In genomic region chr2:169212676-169213257, GRCm38 (mm10) we compare ENCODE assay signal across 11 mouse cellular contexts.
DNase-seq lines count a peak whose midpoint lies in the region; ATAC-seq lines count a peak whose summit lies in the region.
"Had no signal": no experiment of that assay in that cellular context is flagged by ENCODE, and none has a peak within 500 bp of the region (broad histone marks: within the 10 kb centered on the region; RNA-seq: fewer than 3 reads in every experiment).

No protein-coding gene starts in this region.

- H3K4me2 ChIP-seq in forebrain, embryonic 13.5 days, result no peak overlapping the region
- H3K4me2 ChIP-seq in hindbrain, embryonic 14.5 days (replicated peaks), result no peak overlapping the region
- no peak overlapping the region for H3K4me2 ChIP-seq in midbrain, embryonic 11.5 days
- no peak overlapping the region for H3K4me2 ChIP-seq in midbrain, embryonic 16.5 days (ENCODE audit: low read length)
- H3K4me2 ChIP-seq in limb, embryonic 13.5 days (replicated peaks), result no peak overlapping the region; the same call in 1 of the 2 replicates
- H3K4me2 ChIP-seq: hindbrain, embryonic 15.5 days; neural tube, embryonic 13.5 days had no signal

- no peak for ATAC-seq in forebrain, embryonic 13.5 days
- ATAC-seq in hindbrain, embryonic 14.5 days (ENCODE audit: low FRiP score), result no peak
- no peak for ATAC-seq in midbrain, embryonic 11.5 days (ENCODE audit: low FRiP score)
- no peak for ATAC-seq in midbrain, embryonic 16.5 days
- ATAC-seq in limb, embryonic 13.5 days (ENCODE audit: low FRiP score, low read depth), result peak; percentile 67; the same call in 1 of the 2 replicates

- H3K9me3 ChIP-seq in forebrain, embryonic 10.5 days, result peaks cover 7% of the 10 kb centered on the region
- no peaks in the 10 kb centered on the region; the same call in 1 of the 2 replicates for H3K9me3 ChIP-seq in forebrain, embryonic 13.5 days (replicated peaks)
- peaks cover 12% of the 10 kb centered on the region; the same call in 1 of the 2 replicates for H3K9me3 ChIP-seq in hindbrain, embryonic 10.5 days
- peaks cover 5% of the 10 kb centered on the region; the same call in 1 of the 2 replicates for H3K9me3 ChIP-seq in hindbrain, embryonic 14.5 days (ENCODE audit: control insufficient read depth, low read length)
- no peaks in the 10 kb centered on the region for H3K9me3 ChIP-seq in midbrain, embryonic 11.5 days (ENCODE audit: control insufficient read depth, low read length)
- no peaks in the 10 kb centered on the region for H3K9me3 ChIP-seq in midbrain, embryonic 16.5 days (replicated peaks; ENCODE audit: control insufficient read depth, low read length, poor library complexity, severe bottlenecking)
- peaks cover 6% of the 10 kb centered on the region for H3K9me3 ChIP-seq in limb, embryonic 13.5 days
- H3K9me3 ChIP-seq: hindbrain, embryonic 15.5 days; neural tube, embryonic 13.5 days had no signal

- DNase-seq in forebrain, embryonic 10.5 days (ENCODE audit: extremely low spot score, low spot score), result peak; percentile 17
- no peak for DNase-seq in hindbrain, embryonic 10.5 days (ENCODE audit: low spot score)
- no peak for DNase-seq in hindbrain, embryonic 14.5 days (ENCODE audit: low spot score)
- DNase-seq in midbrain, embryonic 11.5 days (ENCODE audit: low spot score, missing footprints), result no peak
- no peak for DNase-seq in cerebellum, postnatal 14 days

- no peaks in the 10 kb centered on the region for H3K27me3 ChIP-seq in forebrain, embryonic 10.5 days (ENCODE audit: poor library complexity, severe bottlenecking)
- no peaks in the 10 kb centered on the region for H3K27me3 ChIP-seq in forebrain, embryonic 13.5 days
- H3K27me3 ChIP-seq in hindbrain, embryonic 10.5 days (ENCODE audit: insufficient read depth, poor library complexity, severe bottlenecking), result no peaks in the 10 kb centered on the region
- no peaks in the 10 kb centered on the region for H3K27me3 ChIP-seq in hindbrain, embryonic 14.5 days (ENCODE audit: control insufficient read depth, insufficient read depth, low read length)
- no peaks in the 10 kb centered on the region for H3K27me3 ChIP-seq in midbrain, embryonic 11.5 days (ENCODE audit: control insufficient read depth, insufficient read depth, low read length)
- H3K27me3 ChIP-seq in midbrain, embryonic 16.5 days (ENCODE audit: control insufficient read depth, insufficient read depth, low read depth, low read length), result no peaks in the 10 kb centered on the region
- H3K27me3 ChIP-seq in limb, embryonic 13.5 days, result 0 out of 2 replicates have a peak, but pooled peaks cover under 1% of the 10 kb centered on the region
- H3K27me3 ChIP-seq: hindbrain, embryonic 15.5 days; neural tube, embryonic 13.5 days had no signal

- H3K36me3 ChIP-seq in forebrain, embryonic 10.5 days (replicated peaks), result no peaks in the 10 kb centered on the region
- no peaks in the 10 kb centered on the region for H3K36me3 ChIP-seq in forebrain, embryonic 13.5 days (ENCODE audit: poor library complexity, severe bottlenecking)
- H3K36me3 ChIP-seq in hindbrain, embryonic 10.5 days, result no peaks in the 10 kb centered on the region
- no peaks in the 10 kb centered on the region for H3K36me3 ChIP-seq in hindbrain, embryonic 14.5 days (replicated peaks; ENCODE audit: control insufficient read depth, insufficient read depth)
- H3K36me3 ChIP-seq in midbrain, embryonic 11.5 days (ENCODE audit: control insufficient read depth, insufficient read depth, low read length), result no peaks in the 10 kb centered on the region
- no peaks in the 10 kb centered on the region for H3K36me3 ChIP-seq in midbrain, embryonic 16.5 days (ENCODE audit: control insufficient read depth, insufficient read depth, low read length)
- H3K36me3 ChIP-seq in limb, embryonic 13.5 days, result no peaks in the 10 kb centered on the region
- H3K36me3 ChIP-seq: hindbrain, embryonic 15.5 days; neural tube, embryonic 13.5 days had no signal

- WGBS in forebrain, embryonic 10.5 days, result 17% methylated on average over 3 of the region's 3 CpGs
- 11% methylated on average over 3 of the region's 3 CpGs for WGBS in forebrain, embryonic 13.5 days
- WGBS in hindbrain, embryonic 10.5 days, result 28% methylated on average over 3 of the region's 3 CpGs
- 40% methylated on average over 3 of the region's 3 CpGs for WGBS in hindbrain, embryonic 14.5 days
- WGBS in midbrain, embryonic 11.5 days, result 19% methylated on average over 3 of the region's 3 CpGs
- WGBS in midbrain, embryonic 16.5 days, result 11% methylated on average over 3 of the region's 3 CpGs
- 5% methylated on average over 3 of the region's 3 CpGs for WGBS in limb, embryonic 13.5 days

- H3K9ac ChIP-seq in forebrain, embryonic 13.5 days, result no peak overlapping the region
- H3K9ac ChIP-seq in hindbrain, embryonic 14.5 days, result no peak overlapping the region
- H3K9ac ChIP-seq in midbrain, embryonic 11.5 days (ENCODE audit: low read length), result no peak overlapping the region
- H3K9ac ChIP-seq in midbrain, embryonic 16.5 days (ENCODE audit: low read depth, low read length), result no peak overlapping the region
- no peak overlapping the region for H3K9ac ChIP-seq in limb, embryonic 13.5 days
- H3K9ac ChIP-seq: hindbrain, embryonic 15.5 days; neural tube, embryonic 13.5 days had no signal

- peaks cover 30% of the 10 kb centered on the region for H3K4me1 ChIP-seq in forebrain, embryonic 10.5 days
- H3K4me1 ChIP-seq in forebrain, embryonic 13.5 days, result peaks cover 9% of the 10 kb centered on the region; the same call in 1 of the 2 replicates
- H3K4me1 ChIP-seq in hindbrain, embryonic 10.5 days (replicated peaks), result peaks cover 40% of the 10 kb centered on the region
- 0 out of 2 replicates have a peak, but pooled peaks cover 6% of the 10 kb centered on the region for H3K4me1 ChIP-seq in hindbrain, embryonic 14.5 days (replicated peaks; ENCODE audit: control insufficient read depth, insufficient read depth, low read length)
- no peaks in the 10 kb centered on the region for H3K4me1 ChIP-seq in midbrain, embryonic 11.5 days (ENCODE audit: control insufficient read depth, insufficient read depth, low read length)
- peaks cover 6% of the 10 kb centered on the region; the same call in 1 of the 2 replicates for H3K4me1 ChIP-seq in midbrain, embryonic 16.5 days (ENCODE audit: control insufficient read depth, insufficient read depth, low read length)
- peaks cover 30% of the 10 kb centered on the region for H3K4me1 ChIP-seq in limb, embryonic 13.5 days

- H3K27ac ChIP-seq in forebrain, embryonic 10.5 days, result peak overlapping the region; percentile 73
- no peak overlapping the region for H3K27ac ChIP-seq in forebrain, embryonic 13.5 days
- peak overlapping the region; percentile 74 for H3K27ac ChIP-seq in hindbrain, embryonic 10.5 days
- H3K27ac ChIP-seq in hindbrain, embryonic 14.5 days, result no peak overlapping the region
- H3K27ac ChIP-seq in midbrain, embryonic 11.5 days (ENCODE audit: low read depth, low read length), result 0 out of 2 replicates have a peak overlapping the region, but pooled peaks have one; percentile 9
- no peak overlapping the region for H3K27ac ChIP-seq in midbrain, embryonic 16.5 days (ENCODE audit: low read length)
- H3K27ac ChIP-seq in limb, embryonic 13.5 days, result peak overlapping the region; percentile 78
- H3K27ac ChIP-seq: gastrocnemius, adult 2 months; hindbrain, embryonic 15.5 days; neural tube, embryonic 13.5 days had no signal

- no peak overlapping the region for H3K4me3 ChIP-seq in forebrain, embryonic 10.5 days
- no peak overlapping the region for H3K4me3 ChIP-seq in forebrain, embryonic 13.5 days
- H3K4me3 ChIP-seq in hindbrain, embryonic 10.5 days, result no peak overlapping the region
- no peak overlapping the region for H3K4me3 ChIP-seq in hindbrain, embryonic 14.5 days (replicated peaks; ENCODE audit: low read length)
- H3K4me3 ChIP-seq in midbrain, embryonic 11.5 days (ENCODE audit: low read depth, low read length), result no peak overlapping the region
- no peak overlapping the region for H3K4me3 ChIP-seq in midbrain, embryonic 16.5 days (ENCODE audit: low read depth, low read length)
- no peak overlapping the region for H3K4me3 ChIP-seq in limb, embryonic 13.5 days
- H3K4me3 ChIP-seq: gastrocnemius, adult 2 months; hindbrain, embryonic 15.5 days; neural tube, embryonic 13.5 days had no signal

Comparison
In these comparisons a context has a peak if more than half of its experiments do, and no peak if none do; other contexts are left out.
1. H3K27ac ChIP-seq: peak in forebrain, embryonic 10.5 days (single experiment), hindbrain, embryonic 10.5 days (single experiment), midbrain, embryonic 11.5 days (single experiment) and limb, embryonic 13.5 days (single experiment); none in forebrain, embryonic 13.5 days (single experiment), hindbrain, embryonic 14.5 days (single experiment) and midbrain, embryonic 16.5 days (single experiment).